Mouse (Mus musculus) ovary, postnatal 10 days (tissue): ENCODE results near the gene Prph.
"Not testable (repeated sequence)": the region's sequence is repeated elsewhere in the genome, so short reads cannot be mapped to it uniquely, and the experiment has no call there.

Source experiments
- DNase-seq: peaks from one replicate; pipeline ENCODE4 v3.0.0; 2022; ENCODE audit warnings: low spot score

Gene Prph

GRCm38 (mm10) chr15:99033498-99034270 is 21.3 kb upstream of the Prph start:
- DNase-seq = no peak

DNA sequence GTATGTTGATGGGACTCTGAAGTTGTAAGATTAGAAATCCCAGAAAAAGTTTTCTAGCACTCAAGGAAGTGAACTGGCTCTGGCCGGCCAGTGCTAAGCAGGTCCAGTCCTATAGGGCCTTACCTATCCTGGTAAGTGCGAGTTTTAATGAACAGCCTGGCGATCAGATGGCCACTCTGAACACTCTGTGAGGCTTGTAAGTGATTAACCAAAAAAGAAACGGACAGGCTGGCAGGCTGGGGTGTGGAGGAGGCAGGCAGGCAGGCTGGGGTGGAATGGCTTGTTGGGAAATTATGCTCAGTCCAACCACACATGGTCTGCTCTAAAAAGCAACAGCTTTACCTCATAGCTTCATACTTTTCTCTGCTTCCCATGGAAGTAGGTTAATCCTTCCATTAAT is 19.5 kb upstream of the Prph start:
- no peak for DNase-seq

DNA sequence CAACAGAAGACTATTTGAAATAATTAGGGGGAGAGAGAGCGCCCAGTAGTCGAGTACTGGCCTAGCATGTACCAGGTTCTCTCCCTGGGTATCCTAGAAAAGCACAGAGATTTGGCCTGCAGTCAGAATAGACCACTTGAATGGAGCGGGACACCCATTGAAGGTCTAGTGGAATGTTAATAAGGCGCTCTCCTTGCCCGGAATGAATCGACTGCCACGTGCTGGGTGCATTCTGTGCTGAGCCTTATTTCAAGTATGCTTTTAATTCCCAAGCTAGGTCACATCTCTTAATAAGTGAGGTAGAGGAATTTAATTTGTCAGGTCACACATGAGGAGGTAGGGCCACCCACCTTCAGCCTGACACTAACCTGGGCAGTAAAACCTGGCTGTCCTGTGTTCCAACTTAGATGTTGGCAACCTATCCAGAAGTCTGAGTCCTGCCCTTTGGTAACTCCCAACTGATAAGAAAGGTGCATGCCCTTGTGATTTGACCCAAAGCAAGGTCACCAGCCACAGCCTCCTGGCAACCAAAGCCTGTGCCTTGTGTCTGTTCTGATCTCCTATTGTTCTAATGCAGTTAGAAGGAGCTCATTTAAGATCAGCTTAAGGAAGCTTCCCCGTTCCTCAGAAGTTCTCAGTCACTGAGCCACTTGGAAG is 18.6 kb upstream of the Prph start:
- no peak for DNase-seq

GRCm38 (mm10) chr15:99038025-99038424 is 16.9 kb upstream of the Prph start:
- no peak for DNase-seq

- no peak for DNase-seq
Observed at GRCm38 (mm10) chr15:99038797-99039196, 16.2 kb upstream of the Prph start.

DNA sequence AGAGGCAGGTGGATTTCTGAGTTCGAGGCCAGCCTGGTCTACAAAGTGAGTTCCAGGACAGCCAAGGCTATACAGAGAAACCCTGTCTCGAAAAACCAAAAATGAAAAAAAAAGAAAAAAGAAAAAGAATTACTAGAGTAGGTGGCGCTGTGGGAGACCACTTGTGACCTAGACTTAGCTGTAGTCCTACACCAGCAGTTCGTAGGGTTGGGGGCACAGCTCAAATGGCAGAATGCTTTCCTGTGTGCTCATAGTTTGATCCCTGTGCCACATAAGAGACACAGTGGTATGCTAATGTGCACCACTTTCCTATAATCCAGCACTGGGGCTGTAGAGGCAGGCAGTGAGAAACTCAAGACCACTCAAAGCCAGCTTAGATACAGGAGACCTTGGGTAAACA is 15.7 kb upstream of the Prph start:
- no peak for DNase-seq

- no peak for DNase-seq
Observed at GRCm38 (mm10) chr15:99039996-99040919, 14.7 kb upstream of the Prph start.

DNA sequence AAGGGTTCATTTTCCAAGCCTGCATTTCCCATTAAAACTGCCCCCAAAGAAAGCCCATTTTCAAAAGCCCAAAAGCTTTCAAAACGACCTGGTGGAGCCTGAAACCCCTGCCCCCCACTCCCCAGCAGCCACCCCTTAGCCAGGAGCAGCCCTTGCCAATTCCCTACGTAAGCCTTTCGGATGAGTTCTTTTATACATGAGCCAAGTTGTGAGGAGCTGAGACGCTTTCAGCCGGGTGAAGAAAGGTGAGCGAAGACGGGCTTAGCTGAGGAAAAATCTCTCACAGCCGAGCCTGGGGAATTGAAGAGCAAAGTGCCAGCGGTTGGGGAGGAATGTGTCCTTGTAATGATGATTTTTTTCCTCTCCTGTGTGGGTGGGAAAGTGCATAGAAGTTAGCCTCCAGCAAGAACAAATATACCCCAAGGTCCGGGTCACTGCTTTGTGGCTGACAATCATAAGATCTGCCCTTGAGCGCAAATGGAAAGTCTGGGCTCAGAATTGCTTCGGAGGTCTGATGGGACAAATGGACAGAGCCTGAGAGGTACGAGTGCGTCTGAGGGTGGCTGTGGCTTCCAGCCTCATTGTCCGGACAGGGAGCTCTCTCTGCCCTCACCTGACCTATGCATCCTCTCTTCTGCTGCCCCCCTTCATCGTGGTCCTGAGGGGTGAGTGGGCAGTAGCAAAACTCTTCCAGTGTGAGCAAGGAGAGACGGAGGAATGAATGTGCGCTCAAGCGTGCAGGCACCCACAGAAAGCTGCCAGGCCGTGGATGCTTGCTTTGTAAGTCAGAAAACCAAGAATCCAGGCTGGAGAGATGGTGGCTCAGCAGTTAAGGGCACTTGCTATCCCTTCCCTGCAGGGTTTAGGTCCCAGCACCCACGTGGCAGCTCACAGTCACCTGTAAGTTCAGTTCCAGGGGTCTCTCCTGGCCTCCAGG is 13.8 kb upstream of the Prph start:
- no peak for DNase-seq

DNA sequence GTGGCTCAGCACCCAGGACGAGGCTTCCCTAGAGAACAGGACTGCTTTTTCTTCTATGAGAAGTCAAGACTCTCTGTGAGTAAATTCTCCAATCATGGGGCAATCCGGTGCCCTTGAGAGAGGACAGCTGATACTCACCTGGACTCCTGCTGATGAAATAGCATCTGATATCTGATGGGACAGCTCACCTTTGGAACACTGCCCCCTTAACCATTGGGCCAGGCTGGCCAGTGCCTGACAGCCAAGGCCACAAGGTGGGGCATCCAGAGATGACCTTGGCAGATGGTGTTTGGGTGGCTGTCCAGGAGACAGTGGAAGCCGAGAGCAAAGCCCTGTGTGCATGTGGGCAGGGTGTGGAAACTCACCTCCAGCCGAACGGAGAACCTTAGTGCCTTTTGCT is 12.6 kb upstream of the Prph start:
- no peak for DNase-seq

DNA sequence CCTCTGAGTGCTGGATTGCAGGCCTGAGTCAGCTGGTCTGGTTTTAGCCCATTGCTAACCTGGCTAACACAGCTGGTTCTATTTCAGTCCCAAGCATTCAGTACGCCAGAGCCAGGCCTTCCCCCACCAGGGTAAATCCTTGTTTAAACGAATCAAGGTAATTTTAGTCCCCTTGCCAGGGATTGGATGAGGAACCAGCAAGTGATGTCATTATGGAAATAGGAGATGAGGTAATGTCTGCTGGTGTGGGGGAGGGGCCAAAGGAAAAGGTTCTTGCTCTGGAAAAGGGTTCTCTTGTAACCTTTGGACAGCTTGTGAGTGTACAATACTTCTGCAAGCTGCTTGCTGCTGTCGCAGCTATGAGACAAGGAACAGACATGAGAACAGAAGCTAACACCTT is 10.1 kb upstream of the Prph start:
- no peak for DNase-seq

- not testable (repeated sequence) for DNase-seq
Observed at GRCm38 (mm10) chr15:99045734-99046133, 9.2 kb upstream of the Prph start.

DNA sequence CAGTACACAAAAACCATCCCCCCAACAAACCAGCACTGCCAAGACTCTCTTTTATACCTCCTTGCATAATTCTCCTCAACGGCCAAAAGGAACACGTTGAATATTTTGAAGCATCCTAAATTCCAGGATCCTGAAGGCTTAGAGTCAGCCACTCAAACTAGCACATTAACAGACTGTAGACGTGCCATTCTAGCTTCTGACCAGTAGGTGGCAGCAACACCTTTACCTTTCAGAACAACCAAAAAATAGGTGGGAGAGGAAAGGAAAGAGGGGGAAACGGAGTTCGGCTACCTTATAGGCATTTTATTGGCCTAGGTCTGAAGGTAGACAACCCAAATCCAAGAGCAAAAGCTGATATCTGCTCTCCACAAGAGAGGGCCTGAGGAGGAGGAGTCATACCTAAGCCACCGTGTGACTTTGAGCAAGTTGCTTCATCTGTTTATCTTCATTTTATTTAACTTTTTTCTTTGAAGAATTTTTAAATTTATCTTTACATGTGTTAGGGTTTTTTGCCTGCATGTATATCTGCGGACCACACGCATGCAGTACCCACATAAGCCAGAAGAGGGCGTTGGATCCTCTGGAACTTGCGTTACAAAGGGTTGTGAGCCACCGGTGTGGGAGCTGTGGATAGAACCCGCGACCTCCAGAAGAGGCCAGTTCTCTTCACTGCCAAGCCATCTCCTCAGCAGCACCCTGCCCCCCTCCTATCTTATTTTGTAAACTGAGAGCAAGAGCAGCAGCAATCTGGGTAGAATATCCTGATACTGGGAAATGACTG is 5.3 kb upstream of the Prph start:
- DNase-seq = no peak

DNA sequence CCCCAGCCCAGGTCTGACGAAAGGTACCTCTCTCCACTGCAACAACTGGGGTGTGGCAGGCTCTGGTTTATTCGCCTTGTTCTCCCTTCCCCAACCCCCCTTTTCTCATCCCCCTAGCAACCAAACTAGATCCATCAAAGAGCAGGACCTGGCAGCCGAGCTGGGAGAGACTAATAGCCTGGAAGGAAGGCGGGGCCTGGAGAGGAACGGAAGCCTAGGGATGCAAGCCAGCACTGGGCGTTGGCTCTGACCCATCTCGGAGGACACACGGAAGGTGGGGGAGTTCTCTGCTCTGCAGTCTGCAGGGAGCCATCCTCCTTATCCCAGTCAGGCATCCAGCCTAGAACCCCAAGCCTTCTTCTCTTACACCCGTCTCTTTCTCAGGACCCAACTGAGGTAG is 1.6 kb upstream of the Prph start:
- no peak for DNase-seq

GRCm38 (mm10) chr15:99055511-99055961 is 562 bp downstream of the Prph start:
- no peak for DNase-seq

DNA sequence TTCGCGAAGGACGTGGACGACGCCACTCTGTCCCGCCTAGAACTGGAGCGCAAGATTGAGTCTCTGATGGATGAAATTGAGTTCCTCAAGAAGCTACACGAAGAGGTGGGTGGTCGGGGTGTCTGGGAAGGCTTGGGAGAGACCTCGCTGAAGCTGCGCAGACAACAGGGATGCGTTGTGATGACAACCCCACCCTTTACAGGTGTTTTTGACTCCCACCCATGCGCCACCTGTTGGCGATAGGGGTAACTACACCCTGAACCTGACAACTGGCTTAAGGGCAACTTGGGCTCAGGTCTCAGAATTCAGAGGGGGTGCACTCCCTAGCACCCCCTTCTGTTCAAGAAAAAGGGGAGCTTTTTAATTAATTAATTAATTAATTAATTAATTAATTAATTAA is 1.4 kb downstream of the Prph start:
- no peak for DNase-seq

DNA sequence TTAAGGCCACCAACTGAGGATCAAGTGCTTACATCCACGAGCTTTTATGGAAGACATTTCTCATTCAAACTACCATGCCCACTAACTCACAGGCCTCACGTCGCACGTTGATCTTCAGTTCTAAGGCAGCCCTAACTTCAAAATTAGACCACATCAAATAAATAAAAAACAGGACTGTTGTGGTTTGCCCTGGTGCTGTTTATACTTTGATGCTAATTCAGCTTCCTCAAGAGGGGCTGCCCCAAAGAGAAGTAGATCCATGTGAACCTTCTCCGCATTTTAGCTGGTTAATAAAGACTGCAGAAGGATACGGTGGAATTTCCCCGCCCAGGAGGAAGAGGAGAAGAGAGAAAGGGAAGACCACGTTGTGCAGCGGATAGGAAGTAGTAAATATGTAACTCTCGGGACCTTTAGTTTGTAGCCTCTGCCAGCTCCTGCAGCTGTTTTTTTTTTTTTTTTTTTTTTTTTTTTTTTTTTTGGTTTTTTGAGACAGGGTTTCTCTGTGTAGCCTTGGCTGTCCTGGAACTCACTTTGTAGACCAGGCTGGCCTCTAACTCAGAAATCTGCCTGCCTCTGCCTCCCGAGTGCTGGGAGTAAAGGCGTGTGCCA is 10.7 kb downstream of the Prph start:
- no peak for DNase-seq

DNA sequence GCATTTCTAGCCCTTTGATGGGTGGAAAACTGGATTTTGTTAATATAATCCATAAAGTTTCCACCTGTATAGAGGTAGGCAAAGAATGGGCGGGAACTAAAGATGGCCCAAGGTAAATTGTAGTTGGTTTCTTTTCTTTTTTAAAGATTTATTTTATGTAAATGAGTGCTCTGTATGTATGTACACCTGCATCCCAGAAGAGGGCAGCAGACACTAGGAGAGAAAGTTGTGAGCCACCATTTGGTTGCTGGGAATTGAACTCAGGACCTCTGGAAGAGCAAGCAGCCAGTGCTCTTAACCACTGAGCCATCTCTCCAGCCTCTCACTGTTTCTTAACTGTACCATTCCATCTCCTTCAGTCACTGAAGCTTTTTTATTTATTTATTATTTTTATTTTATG is 17.0 kb downstream of the Prph start:
- no peak for DNase-seq

DNA sequence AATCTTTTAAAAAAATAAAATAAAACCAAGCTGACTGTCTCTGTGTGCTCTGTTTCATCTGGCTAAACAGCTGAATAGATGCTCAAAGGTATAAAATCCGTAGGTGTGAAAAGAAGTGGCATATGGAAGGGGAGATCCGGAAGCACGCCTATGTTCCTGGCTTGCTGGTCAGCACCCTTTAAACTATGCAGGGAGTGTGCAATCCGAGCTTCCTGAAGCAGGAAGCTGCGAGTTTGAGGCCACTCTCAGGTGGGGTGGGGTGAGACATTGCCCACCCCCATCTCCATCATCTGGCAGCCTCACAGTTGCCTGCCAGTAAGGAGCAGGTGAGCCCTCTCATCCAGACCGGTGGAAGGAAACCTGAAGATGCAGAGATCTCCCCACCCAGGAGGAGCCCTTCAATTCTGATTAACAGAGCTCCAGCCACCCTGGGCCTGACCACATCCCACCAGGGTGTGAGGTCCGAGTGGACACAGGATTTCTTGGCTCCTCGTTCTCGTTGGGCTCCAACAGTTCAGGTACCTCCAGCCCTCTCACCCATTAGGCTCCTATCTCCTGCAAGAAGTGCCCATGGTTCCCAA is 19.1 kb downstream of the Prph start, which contains the start of gene Troap:
Troap (plus strand) TSS at position 557 of the 581 bp plus-strand sequence.
- no peak for DNase-seq

- DNase-seq = peak; percentile 96
Observed at GRCm38 (mm10) chr15:99074600-99075333, 19.8 kb downstream of the Prph start.
